Mouse (Mus musculus): ENCODE data around the gene Crebzf.

Gene Crebzf

DNA sequence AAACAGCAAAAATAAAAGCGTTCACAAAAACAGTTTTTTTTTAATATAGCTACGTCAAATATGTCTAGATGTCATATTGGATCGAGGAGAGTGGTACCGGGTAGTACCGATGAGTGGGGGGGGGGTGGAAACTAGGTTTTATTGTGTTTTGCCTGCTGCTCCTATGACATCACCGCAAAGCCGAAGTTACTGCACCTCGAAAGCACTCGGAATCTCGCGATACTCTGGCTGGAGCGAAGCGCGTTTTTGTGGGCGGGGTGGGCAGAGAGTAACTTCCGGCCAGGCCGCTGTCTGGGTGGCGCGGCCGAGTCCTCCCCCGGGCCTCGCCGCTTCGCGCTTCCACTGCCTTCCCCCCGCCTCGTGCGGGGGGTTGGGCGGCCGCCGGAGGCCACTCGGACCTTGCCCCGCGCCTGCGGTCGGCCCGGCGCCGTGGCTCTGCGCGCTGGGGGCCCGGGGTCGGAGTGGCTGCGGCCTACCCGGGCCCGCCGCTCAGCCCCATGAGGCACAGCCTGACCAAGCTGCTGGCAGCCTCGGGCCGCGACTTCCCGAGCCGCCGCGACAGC is at the start of gene Crebzf:
TSS of gene Crebzf (plus strand) at position 212 of the 563 bp plus-strand sequence.
- DNase-seq (ENCODE audit: low read depth) = peak; percentile 96

DNA sequence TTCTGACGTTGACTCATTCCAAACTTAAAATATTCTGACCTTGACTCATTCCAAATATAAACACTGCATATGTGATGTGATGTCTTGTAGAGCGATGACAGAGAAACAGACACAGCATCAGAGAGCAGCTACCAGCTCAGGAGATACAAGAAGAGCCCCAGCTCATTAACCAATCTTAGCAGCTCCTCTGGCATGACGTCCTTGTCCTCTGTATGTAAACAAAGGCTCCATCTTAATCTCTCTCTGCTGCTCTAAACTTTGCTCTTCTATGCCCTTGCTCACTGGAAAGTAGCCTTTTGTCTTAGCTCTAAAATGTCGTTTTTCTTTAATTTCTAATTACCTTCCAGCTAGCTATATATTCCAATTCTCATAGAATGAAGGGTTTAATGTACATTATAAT is 47.5 kb upstream of the Crebzf start:
- DNase-seq (ENCODE audit: low read depth) = no peak

DNA sequence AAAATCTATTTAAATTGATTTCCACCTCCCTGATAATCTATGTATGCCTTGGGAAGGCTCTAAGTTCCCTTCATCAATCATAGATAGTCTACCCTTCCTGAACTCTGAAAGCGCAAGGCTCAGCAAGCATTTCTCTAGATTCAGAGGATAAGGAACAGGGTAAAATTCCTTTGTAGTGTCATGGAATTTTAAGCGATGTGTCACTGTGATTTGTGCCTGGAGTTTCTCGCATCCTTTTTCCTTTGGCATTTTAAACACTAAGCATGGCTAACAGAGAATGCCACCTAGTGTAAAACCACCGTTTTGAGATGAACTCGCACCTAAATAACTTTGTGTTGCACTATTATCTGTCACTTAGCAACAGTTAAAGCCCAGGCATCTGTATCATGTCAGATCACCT is 46.6 kb upstream of the Crebzf start:
- no peak for DNase-seq (ENCODE audit: low read depth)

DNA sequence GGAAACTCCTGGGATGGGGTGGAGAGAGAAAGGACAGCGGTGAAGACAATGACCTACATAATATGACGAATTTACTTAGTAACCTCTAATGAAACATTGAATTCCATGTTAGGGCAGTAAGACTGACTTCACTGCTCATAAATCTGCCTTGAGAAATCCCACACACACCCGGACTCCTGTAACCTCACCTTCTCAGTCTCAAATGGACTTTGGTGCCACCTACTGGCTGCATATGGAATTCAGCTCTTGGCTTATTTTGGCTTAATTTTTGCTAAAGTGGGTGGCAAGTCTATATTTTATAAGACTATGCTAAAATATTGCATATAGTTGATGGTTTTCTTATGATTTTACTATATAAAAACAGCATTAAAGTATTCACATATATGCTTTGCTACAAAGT is 32.6 kb upstream of the Crebzf start:
- peak; percentile 48 for DNase-seq (ENCODE audit: low read depth)

DNA sequence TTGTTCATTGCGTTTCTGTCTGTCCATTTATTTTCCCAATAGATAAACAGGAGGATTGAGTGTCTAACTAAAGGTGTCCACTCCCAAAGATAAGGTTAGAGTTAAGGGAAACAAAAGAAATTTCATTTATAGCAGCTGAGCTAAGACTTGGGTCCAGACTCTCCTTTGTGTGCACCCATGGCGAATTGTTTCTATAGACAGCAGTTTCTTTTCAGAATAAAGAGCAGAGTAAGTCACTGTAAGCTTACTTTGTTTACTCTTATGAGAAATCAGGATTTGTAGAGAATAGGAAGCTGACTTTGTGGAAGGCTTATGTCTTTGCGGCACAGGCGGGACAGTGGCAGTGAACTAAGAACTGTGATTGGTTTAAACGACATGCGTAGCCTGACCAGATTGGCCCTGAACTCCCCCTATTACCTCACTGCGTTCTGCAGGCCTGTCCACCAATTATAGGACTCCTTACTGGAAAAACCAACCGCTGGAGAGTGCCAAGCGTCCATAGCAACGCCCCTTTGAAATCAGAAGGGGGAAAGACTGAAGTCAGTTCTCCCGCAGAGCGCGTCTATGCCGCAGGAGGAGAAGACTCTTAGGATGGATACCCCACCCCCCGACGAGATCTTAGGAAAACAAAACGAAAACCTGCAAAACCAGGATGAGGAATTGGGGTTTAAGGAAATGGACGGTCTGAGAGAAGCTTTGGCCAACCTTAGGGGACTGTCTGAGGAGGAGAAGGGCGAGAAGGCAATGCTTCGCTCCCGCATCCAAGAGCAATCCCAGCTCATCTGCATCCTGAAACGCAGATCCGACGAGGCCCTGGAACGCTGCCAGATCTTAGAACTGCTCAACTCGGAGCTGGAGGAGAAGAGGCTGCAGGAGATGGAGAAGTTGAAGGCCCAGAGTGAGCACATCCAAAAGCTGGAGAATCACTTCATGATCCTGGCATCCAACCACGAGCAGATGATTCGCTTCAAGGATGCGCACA is 16.2 kb upstream of the Crebzf start, which contains the start of gene Ccdc89:
TSS of gene Ccdc89 (plus strand) at position 558 of the 982 bp plus-strand sequence.
- peak; percentile 40 for DNase-seq (ENCODE audit: low read depth)

DNA sequence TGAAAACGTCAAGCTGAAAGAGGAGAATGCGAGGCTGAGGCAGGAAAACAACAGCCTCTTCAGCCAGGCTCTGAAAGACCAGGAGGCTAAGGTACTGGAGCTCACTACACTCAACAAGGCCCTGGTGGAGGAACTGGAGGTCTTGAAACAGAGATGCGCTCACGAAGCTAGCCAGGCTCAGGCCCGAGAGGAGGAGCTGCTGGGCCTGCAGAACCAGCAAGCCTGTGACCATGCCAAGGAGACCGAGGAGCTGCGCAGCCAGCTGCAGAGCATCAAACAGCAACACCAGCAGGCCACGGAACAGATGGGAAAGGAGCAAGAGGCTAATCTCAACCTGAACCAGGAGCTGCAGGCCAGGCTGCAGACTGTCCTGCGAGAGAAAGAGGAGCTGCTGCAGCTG is 15.5 kb upstream of the Crebzf start:
- no peak for DNase-seq (ENCODE audit: low read depth)

DNA sequence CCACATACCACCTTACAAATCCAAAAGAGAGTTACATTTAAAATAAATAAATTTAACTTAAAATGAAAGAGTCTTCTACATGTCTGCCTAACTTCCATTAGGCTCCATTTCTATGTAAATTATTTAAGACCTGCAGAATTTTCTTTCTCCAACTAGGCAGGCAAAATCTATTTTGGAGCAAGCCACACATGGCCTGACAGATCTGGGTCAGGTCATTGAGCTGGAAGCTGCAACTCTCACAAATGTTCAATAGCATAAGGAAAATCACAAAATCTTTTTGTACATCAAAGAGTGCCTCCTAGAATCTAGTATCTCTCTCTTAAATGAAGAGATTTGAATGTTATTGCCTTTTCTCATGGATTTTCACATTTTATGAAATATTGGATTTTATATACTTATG is 10.3 kb upstream of the Crebzf start:
- DNase-seq (ENCODE audit: low read depth) = no peak

DNA sequence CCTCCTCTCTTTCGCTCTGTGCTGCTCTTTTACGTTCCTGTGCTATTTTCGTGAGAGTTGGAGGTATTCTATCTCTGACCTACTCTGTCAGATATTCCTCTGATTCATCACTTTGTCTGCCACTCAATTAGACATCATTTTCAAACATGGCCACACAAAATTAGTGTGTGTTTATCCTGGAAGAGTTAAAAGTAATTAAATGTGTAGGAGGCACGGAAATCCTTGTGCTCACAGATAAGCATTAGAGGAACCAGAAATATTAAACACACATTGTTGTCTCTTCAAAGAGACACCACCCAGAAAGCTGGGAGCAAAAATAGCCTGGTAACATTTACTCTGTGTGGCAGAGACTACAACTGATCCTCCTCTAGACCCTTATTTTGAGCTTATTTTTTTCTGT is 2.5 kb upstream of the Crebzf start:
- DNase-seq (ENCODE audit: low read depth) = no peak

DNA sequence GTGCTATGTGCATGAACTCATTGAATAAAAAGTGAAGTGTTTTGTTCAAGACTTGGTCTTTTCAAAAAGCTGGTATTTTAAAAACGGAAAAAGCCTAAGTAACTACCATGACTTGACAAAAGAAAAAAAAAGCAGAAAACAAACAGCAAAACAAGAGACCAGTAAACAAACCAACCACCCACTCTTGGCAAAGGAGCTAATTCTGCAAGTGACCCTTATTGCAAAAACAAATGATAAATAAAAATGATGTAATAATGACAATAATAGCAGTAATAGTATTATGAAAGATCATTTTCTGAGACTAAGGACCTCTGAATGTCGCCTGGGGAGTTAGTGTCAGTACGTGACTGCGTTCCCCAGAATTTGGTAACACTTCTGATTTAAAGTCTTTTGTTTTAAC is 459 bp upstream of the Crebzf start:
- no peak for DNase-seq (ENCODE audit: low read depth)

DNA sequence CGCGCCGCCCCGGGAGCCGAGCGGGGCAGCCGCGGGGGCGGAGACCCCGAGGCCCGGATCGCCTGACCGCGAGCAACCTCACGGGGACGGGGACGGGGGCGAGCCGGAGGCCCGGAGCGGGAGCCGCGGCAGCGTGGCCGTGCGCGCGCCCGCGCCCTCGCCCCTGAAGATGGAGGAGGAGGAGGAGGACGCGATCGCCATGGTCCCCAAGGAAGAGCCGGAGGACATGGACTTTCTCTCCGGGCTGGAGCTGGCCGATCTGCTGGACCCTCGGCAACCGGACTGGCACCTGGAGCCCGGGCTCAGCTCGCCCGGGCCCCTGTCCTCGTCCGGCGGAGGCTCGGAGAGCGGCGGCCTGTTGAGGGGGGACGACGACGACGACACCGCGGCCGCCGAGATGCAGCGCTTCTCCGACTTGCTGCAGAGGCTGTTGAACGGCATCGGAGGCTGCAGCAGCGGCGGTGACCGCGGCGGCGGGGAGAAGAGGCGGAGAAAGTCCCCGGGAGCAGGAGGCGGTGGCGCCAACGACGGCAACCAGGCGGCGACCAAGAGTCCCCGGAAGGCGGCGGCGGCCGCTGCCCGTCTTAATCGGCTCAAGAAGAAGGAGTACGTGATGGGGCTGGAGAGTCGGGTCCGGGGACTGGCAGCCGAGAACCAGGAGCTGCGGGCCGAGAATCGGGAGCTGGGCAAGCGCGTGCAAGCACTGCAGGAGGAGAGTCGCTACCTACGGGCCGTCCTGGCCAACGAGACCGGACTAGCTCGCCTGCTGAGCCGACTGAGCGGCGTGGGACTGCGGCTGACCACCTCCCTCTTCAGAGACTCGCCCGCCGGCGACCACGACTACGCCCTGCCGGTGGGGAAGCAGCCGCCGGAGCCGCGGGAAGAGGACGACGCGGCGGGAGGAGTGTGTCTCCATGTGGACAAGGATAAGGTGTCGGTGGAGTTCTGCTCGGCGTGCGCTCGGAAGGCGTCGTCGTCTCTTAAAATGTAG is 867 bp downstream of the Crebzf start:
- no peak for DNase-seq (ENCODE audit: low read depth)

DNA sequence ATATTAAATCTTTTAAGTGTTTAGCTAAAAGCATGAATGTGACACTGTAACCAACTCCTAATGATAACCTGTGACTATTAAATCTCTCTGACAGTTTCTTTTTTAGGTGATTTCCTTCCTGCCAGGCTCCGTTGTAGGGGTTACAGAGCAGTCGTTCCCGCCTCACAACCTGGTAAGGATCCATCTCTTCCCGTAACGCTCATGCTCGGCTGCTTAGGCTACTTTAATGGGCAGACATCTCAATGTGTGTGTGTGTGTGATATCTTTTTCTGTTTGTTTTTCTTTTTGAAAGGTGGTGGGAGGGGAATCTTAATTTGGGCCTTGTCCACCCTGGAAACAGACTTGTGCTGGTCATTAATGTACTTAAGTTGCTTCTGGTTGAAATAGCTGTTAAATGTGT is 1.7 kb downstream of the Crebzf start:
- no peak for DNase-seq (ENCODE audit: low read depth)

DNA sequence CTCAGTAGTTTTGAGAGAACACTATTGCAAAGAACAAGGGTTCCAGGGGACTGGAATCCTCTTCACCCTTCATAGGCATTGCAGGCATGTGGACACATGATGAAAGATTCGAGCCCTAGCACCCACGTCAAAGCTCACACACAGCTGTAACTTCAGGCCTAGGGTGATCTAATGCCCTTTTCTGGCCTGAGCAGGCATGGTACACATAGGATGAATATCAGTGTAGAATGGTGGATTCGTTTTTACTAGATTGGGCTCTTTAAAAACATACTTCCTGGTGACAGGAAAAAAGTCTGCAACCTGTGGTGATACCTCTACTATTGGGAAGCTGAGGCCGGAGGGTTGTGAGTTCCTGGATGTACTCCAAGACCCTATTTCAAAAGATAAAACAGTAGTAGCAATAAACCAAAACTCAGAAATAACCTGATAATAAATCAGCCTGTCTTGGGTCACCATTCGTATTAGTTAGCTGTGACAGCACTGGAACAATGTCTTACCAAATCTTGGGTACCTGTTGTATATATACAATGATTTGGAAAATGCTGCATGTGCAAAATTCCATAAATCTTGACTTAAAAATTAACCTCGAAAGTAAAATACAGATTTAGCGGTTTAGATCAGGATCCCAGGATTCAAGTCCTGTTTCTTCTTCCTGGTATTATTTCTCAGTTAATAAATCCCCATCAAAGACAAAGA is 13.8 kb downstream of the Crebzf start:
- no peak for DNase-seq (ENCODE audit: low read depth)

DNA sequence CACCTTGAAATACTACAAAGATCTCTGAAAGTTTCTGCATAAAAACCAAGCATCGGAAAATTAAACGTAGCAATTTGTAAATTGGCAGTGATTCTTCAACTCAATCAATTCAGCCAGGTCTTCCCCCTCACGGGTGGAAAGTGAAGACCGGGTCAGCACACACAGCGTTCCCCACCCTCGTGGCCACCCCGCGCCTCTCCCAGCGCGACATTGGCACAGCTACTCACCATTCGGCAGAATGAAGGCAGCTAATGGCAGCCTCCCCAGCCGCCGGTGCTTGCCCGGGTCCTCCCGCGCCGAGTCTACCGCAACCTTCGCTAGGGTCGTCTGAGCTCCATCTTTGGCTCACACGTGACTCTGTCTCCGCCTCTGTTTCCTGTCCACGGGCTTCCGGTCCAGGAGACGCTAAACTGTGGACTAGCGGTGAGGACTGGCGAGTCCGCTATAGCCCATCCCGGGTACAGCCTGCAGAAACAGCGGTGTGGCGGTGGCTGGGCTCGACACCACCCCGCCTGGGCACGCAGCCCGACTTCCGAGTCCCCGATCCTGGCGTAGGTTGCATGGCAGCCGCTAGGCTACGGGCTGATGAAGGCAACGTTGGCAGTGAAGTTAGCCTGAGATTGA is 14.4 kb downstream of the Crebzf start, which contains the start of gene Tmem126a:
TSS of gene Tmem126a (minus strand) at position 385 of the 624 bp plus-strand sequence.
- DNase-seq (ENCODE audit: low read depth) = peak; percentile 75

DNA sequence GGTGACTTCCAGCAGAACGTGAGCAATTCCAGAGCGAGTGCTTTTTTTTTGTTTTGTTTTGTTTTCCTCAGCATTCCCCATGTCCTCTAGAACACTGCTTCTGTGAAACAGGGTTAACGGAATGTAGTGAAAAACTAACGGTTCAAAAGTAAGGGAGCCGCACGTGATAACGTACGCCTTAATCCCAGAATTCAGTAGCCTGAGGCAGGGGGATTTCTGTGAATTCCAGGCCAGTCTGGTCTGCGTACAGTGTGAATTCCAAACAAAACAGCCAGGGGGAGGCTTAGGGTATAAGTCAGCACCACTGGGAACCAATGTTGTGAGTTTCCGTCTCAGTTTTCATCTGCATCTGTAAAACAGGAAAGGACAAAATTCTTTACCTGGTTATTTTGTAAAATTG is 15.0 kb downstream of the Crebzf start:
- no peak for DNase-seq (ENCODE audit: low read depth)

DNA sequence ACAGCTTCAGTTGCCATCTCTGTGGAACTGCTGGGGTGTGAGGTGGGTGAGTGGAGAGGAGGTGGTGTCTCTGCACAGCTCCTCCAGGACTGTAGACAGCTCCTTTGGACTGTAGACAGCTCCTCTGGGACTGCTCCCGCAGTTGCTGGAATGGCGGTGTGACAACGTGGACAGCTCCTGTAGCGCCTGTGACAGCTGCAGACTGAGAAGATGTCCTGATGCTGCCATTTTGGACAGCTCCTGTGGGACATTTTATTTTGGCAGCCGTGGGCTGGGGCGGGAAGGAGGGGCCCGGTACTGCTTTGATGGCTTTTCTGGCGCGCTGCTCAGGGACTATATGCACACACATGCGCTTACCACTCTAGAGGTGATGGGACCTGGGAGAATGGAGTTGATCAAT is 17.8 kb downstream of the Crebzf start:
- DNase-seq (ENCODE audit: low read depth) = no peak

DNA sequence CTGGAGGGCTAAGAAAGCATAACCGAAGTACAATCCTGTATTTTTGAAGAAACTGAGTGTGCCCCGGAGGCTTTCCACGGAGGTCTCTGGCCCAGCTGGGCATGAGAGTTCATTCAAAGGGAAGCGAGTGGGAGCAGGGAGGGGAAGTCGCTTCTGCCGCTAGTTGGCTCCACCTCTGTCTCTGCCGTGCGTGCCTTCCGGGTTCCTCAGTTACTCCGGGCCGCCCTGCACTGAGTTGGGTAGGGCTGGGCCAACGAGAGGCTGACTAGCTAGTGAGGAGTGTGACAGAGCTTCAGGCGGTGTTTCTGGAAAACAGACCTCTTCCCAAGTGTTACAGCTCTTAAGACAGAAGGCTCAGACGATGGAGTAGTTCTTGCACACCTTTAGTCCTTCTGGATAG is 18.4 kb downstream of the Crebzf start:
- no peak for DNase-seq (ENCODE audit: low read depth)

DNA sequence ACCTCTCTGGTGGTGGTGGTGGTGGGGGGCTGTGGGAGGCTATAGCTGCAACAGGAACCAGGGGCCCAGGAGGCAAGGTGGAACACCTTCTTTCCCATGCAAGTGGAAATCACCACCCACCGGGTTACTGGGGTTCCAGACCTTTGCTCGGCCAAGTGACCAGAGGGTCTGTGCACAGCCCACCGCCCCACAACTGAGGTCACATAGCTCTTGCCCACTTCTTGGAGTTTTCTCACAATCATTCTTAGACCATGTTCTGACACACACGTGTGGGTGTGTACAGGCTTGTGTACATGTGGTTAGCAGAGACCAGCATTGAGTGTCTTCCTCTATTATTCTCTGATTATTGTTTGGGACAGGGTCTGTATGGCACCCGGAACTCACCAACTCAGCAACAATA is 18.9 kb downstream of the Crebzf start:
- no peak for DNase-seq (ENCODE audit: low read depth)

DNA sequence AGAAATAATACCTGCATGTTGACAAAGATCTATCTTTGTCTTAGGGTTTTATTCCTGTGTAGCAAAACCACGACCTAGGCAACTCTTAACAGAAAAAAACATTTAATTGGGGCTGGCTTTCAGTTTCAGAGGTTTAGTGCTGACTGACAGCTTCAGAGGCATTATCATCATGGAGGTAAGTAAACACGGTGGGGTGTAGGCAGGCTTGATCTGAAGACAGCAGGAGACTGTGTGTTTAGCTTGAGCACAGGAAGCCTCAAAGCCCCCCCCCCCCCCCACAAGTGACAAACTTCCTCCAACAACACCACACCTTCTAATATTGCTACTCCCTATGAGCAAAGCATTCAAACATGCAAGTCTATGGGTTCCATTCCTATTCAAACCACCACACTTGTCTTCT is 31.0 kb downstream of the Crebzf start:
- no peak for DNase-seq (ENCODE audit: low read depth)

DNA sequence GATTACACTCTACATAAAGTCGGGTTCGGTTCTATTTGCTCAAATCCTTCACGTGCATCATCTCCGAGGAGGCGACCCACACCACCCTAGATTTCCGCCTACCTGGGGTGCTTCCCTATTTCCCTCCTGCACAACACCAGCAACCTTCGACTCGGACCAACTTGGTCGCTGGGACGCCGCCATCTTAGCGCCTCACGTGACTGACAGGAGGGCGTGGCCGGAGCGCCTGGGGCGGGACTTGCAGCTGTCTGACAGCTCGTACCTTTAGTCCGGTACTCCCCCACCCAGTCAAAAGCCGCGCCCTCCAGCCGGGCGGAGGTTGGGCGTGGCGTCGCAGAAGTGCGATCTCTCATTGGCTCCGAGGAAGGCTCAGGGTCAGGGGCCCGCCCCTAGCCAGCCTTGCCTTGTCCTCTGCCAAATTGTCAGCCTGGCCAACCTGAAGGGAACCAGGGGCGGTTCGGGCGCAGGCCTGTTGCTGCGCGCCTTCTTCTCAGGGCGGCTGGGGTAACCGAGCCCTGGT is 33.3 kb downstream of the Crebzf start, which contains the start of gene Tmem126b:
TSS of gene Tmem126b (minus strand) at position 209 of the 520 bp plus-strand sequence.
- peak; percentile 98 for DNase-seq (ENCODE audit: low read depth)
